Mouse (Mus musculus): ENCODE results near the gene Zcchc8. TPM values are rescaled to one million over a fixed set of nuclear protein-coding genes. Genes with fewer than 3 reads are reported as not detected.

Gene Zcchc8
- polyA plus RNA-seq, 1 experiment from 2014 or later, result 69.3 TPM

GRCm38 (mm10) chr5:123670800-123671472 is 50.0 kb downstream of the Zcchc8 start:
- no peaks in the 10 kb centered on the region for H3K36me3 ChIP-seq (ENCODE audit: insufficient read depth, low read length)
- no peaks in the 10 kb centered on the region for H3K9me3 ChIP-seq (ENCODE audit: low read length)
- ATAC-seq (ENCODE audit: low FRiP score, low TSS enrichment), result peak; percentile 75
- H3K4me1 ChIP-seq (ENCODE audit: insufficient read depth, low read length), result peaks cover 21% of the 10 kb centered on the region
- peak overlapping the region; percentile 28 for H3K4me2 ChIP-seq (replicated peaks; ENCODE audit: low read depth, low read length)
- 25% methylated on average over 14 of the region's 14 CpGs for WGBS
- no peaks in the 10 kb centered on the region for H3K27me3 ChIP-seq (ENCODE audit: insufficient read depth, low read length)
- H3K27ac ChIP-seq (ENCODE audit: low read length), result peak overlapping the region; percentile 76
- H3K9ac ChIP-seq (replicated peaks; ENCODE audit: low read length), result no peak overlapping the region
- H3K4me3 ChIP-seq (ENCODE audit: low read length), result peak overlapping the region; percentile 4; the same call in 1 of the 2 replicates

- 60% methylated on average over 9 of the region's 9 CpGs for WGBS
- H3K27ac ChIP-seq (ENCODE audit: low read length), result peak overlapping the region; percentile 76
- ATAC-seq (ENCODE audit: low FRiP score, low TSS enrichment), result no peak
Measured at GRCm38 (mm10) chr5:123669991-123670799, 50.7 kb downstream of the Zcchc8 start.

GRCm38 (mm10) chr5:123667915-123668314 is 53.0 kb downstream of the Zcchc8 start:
- Histone ChIP-seq H3K9me3 (ENCODE audit: low read length) (no peaks in the 10 kb centered on the region), H3K9ac (replicated peaks; ENCODE audit: low read length) (no peak overlapping the region), H3K4me3 (ENCODE audit: low read length) (no peak overlapping the region), H3K36me3 (ENCODE audit: insufficient read depth, low read length) (no peaks in the 10 kb centered on the region), H3K27ac (ENCODE audit: low read length) (no peak overlapping the region), H3K4me2 (replicated peaks; ENCODE audit: low read depth, low read length) (no peak overlapping the region), H3K27me3 (ENCODE audit: insufficient read depth, low read length) (no peaks in the 10 kb centered on the region), H3K4me1 (ENCODE audit: insufficient read depth, low read length) (peaks cover 18% of the 10 kb centered on the region)
- WGBS, result 91% methylated on average over 12 of the region's 12 CpGs
- ATAC-seq (ENCODE audit: low FRiP score, low TSS enrichment), result no peak

More at GRCm38 (mm10) chr5:123669991-123670799, 50.7 kb downstream of the Zcchc8 start:
- Histone ChIP-seq H3K9me3 (ENCODE audit: low read length) (no peaks in the 10 kb centered on the region), H3K4me3 (ENCODE audit: low read length) (no peak overlapping the region; the same call in 1 of the 2 replicates), H3K4me1 (ENCODE audit: insufficient read depth, low read length) (peaks cover 19% of the 10 kb centered on the region), H3K36me3 (ENCODE audit: insufficient read depth, low read length) (no peaks in the 10 kb centered on the region), H3K27me3 (ENCODE audit: insufficient read depth, low read length) (no peaks in the 10 kb centered on the region), H3K4me2 (replicated peaks; ENCODE audit: low read depth, low read length) (peak overlapping the region; percentile 28), H3K9ac (replicated peaks; ENCODE audit: low read length) (no peak overlapping the region)

GRCm38 (mm10) chr5:123665956-123666355 is 54.9 kb downstream of the Zcchc8 start:
- 63% methylated on average over 7 of the region's 7 CpGs for WGBS
- ATAC-seq (ENCODE audit: low FRiP score, low TSS enrichment), result no peak

GRCm38 (mm10) chr5:123664329-123664728 is 56.6 kb downstream of the Zcchc8 start:
- no peaks in the 10 kb centered on the region for H3K9me3 ChIP-seq (ENCODE audit: low read length)
- no peak for ATAC-seq (ENCODE audit: low FRiP score, low TSS enrichment)
- no peak overlapping the region for H3K9ac ChIP-seq (replicated peaks; ENCODE audit: low read length)
- no peaks in the 10 kb centered on the region for H3K36me3 ChIP-seq (ENCODE audit: insufficient read depth, low read length)
- no peaks in the 10 kb centered on the region for H3K27me3 ChIP-seq (ENCODE audit: insufficient read depth, low read length)
- WGBS, result 59% methylated on average over 7 of the region's 7 CpGs
- H3K27ac ChIP-seq (ENCODE audit: low read length), result no peak overlapping the region
- no peak overlapping the region for H3K4me2 ChIP-seq (replicated peaks; ENCODE audit: low read depth, low read length)
- H3K4me3 ChIP-seq (ENCODE audit: low read length), result no peak overlapping the region
- H3K4me1 ChIP-seq (ENCODE audit: insufficient read depth, low read length), result 0 out of 2 replicates have a peak, but pooled peaks cover 2% of the 10 kb centered on the region

More at GRCm38 (mm10) chr5:123665956-123666355, 54.9 kb downstream of the Zcchc8 start:
- Histone ChIP-seq H3K4me2 (replicated peaks; ENCODE audit: low read depth, low read length) (no peak overlapping the region), H3K27me3 (ENCODE audit: insufficient read depth, low read length) (no peaks in the 10 kb centered on the region), H3K4me1 (ENCODE audit: insufficient read depth, low read length) (peaks cover 14% of the 10 kb centered on the region), H3K27ac (ENCODE audit: low read length) (no peak overlapping the region), H3K4me3 (ENCODE audit: low read length) (no peak overlapping the region), H3K9me3 (ENCODE audit: low read length) (no peaks in the 10 kb centered on the region), H3K36me3 (ENCODE audit: insufficient read depth, low read length) (no peaks in the 10 kb centered on the region), H3K9ac (replicated peaks; ENCODE audit: low read length) (no peak overlapping the region)

GRCm38 (mm10) chr5:123662059-123662458 is 58.8 kb downstream of the Zcchc8 start:
- no peak overlapping the region for H3K9ac ChIP-seq (replicated peaks; ENCODE audit: low read length)
- H3K4me3 ChIP-seq (ENCODE audit: low read length), result no peak overlapping the region
- H3K4me2 ChIP-seq (replicated peaks; ENCODE audit: low read depth, low read length), result no peak overlapping the region
- H3K27ac ChIP-seq (ENCODE audit: low read length), result peak overlapping the region; percentile 72; the same call in 1 of the 2 replicates
- H3K36me3 ChIP-seq (ENCODE audit: insufficient read depth, low read length), result no peaks in the 10 kb centered on the region
- peaks cover 5% of the 10 kb centered on the region; the same call in 1 of the 2 replicates for H3K4me1 ChIP-seq (ENCODE audit: insufficient read depth, low read length)
- H3K9me3 ChIP-seq (ENCODE audit: low read length), result no peaks in the 10 kb centered on the region
- WGBS, result 36% methylated on average over 9 of the region's 9 CpGs
- ATAC-seq (ENCODE audit: low FRiP score, low TSS enrichment), result no peak
- H3K27me3 ChIP-seq (ENCODE audit: insufficient read depth, low read length), result no peaks in the 10 kb centered on the region

- no peak overlapping the region for H3K4me2 ChIP-seq (replicated peaks; ENCODE audit: low read depth, low read length)
Measured at GRCm38 (mm10) chr5:123661602-123662001, 59.3 kb downstream of the Zcchc8 start.

GRCm38 (mm10) chr5:123657651-123658050 is 63.2 kb downstream of the Zcchc8 start:
- Histone ChIP-seq H3K4me2 (replicated peaks; ENCODE audit: low read depth, low read length) (no peak overlapping the region), H3K9me3 (ENCODE audit: low read length) (no peaks in the 10 kb centered on the region), H3K9ac (replicated peaks; ENCODE audit: low read length) (no peak overlapping the region), H3K27me3 (ENCODE audit: insufficient read depth, low read length) (no peaks in the 10 kb centered on the region), H3K36me3 (ENCODE audit: insufficient read depth, low read length) (peaks cover 8% of the 10 kb centered on the region; the same call in 1 of the 2 replicates), H3K4me1 (ENCODE audit: insufficient read depth, low read length) (peaks cover 5% of the 10 kb centered on the region; the same call in 1 of the 2 replicates), H3K4me3 (ENCODE audit: low read length) (no peak overlapping the region), H3K27ac (ENCODE audit: low read length) (no peak overlapping the region)
- 52% methylated on average over 7 of the region's 7 CpGs for WGBS
- no peak; the same call in 1 of the 2 replicates for ATAC-seq (ENCODE audit: low FRiP score, low TSS enrichment)

More at GRCm38 (mm10) chr5:123661602-123662001, 59.3 kb downstream of the Zcchc8 start:
- 78% methylated on average over 3 of the region's 3 CpGs for WGBS
- no peaks in the 10 kb centered on the region for H3K27me3 ChIP-seq (ENCODE audit: insufficient read depth, low read length)
- H3K27ac ChIP-seq (ENCODE audit: low read length), result peak overlapping the region; percentile 72
- peaks cover 5% of the 10 kb centered on the region; the same call in 1 of the 2 replicates for H3K4me1 ChIP-seq (ENCODE audit: insufficient read depth, low read length)
- no peak for ATAC-seq (ENCODE audit: low FRiP score, low TSS enrichment)
- H3K9me3 ChIP-seq (ENCODE audit: low read length), result no peaks in the 10 kb centered on the region
- no peak overlapping the region for H3K4me3 ChIP-seq (ENCODE audit: low read length)
- H3K36me3 ChIP-seq (ENCODE audit: insufficient read depth, low read length), result no peaks in the 10 kb centered on the region
- H3K9ac ChIP-seq (replicated peaks; ENCODE audit: low read length), result no peak overlapping the region

- Histone ChIP-seq H3K4me2 (replicated peaks; ENCODE audit: low read depth, low read length) (no peak overlapping the region), H3K36me3 (ENCODE audit: insufficient read depth, low read length) (peaks cover 10% of the 10 kb centered on the region; the same call in 1 of the 2 replicates), H3K4me1 (ENCODE audit: insufficient read depth, low read length) (peaks cover 3% of the 10 kb centered on the region; the same call in 1 of the 2 replicates), H3K9me3 (ENCODE audit: low read length) (no peaks in the 10 kb centered on the region), H3K4me3 (ENCODE audit: low read length) (no peak overlapping the region), H3K27ac (ENCODE audit: low read length) (no peak overlapping the region), H3K9ac (replicated peaks; ENCODE audit: low read length) (no peak overlapping the region), H3K27me3 (ENCODE audit: insufficient read depth, low read length) (no peaks in the 10 kb centered on the region)
- WGBS, result 77% methylated on average over 5 of the region's 5 CpGs
- ATAC-seq (ENCODE audit: low FRiP score, low TSS enrichment), result no peak
Measured at GRCm38 (mm10) chr5:123654937-123655336, 66.0 kb downstream of the Zcchc8 start.

Measured in kidney, embryonic 16.5 days (tissue).